Mouse (Mus musculus): ENCODE measurements at regions not wholly inside any gene's neighbourhood (a gene's known extent, or its start where the extent isn't known, plus 50 kb on each side); places are given as distances from the start of the nearest gene placed in this dataset.

GRCm38 (mm10) chr11:17324651-17325050 lies 67.3 kb downstream of the C1d start:
- no peak for DNase-seq (ENCODE audit: low spot score)

- no peak for DNase-seq (ENCODE audit: low spot score)
Measured at GRCm38 (mm10) chr11:17325731-17326646, 68.6 kb downstream of the C1d start.

- no peak for DNase-seq (ENCODE audit: low spot score)
Measured at GRCm38 (mm10) chr11:17326695-17327094, 69.3 kb downstream of the C1d start.

- DNase-seq (ENCODE audit: low spot score): no peak
Measured at GRCm38 (mm10) chr11:17351476-17351875, 94.1 kb downstream of the C1d start.

- DNase-seq (ENCODE audit: low spot score): no peak
Measured at GRCm38 (mm10) chr11:17352148-17353130, 95.1 kb downstream of the C1d start.

GRCm38 (mm10) chr11:17359698-17360254 lies 102.4 kb downstream of the C1d start:
- DNase-seq (ENCODE audit: low spot score): no peak

- DNase-seq (ENCODE audit: low spot score): no peak
Measured at GRCm38 (mm10) chr11:17377859-17378258, 120.5 kb downstream of the C1d start.

GRCm38 (mm10) chr11:17386756-17387155 lies 129.4 kb downstream of the C1d start:
- DNase-seq (ENCODE audit: low spot score): no peak

GRCm38 (mm10) chr11:17393832-17394231 lies 136.5 kb downstream of the C1d start:
- DNase-seq (ENCODE audit: low spot score): no peak

GRCm38 (mm10) chr11:17414531-17414930 lies 157.2 kb downstream of the C1d start:
- no peak for DNase-seq (ENCODE audit: low spot score)

- no peak for DNase-seq (ENCODE audit: low spot score)
Measured at GRCm38 (mm10) chr11:17415144-17415543, 157.8 kb downstream of the C1d start.

- DNase-seq (ENCODE audit: low spot score): no peak
Measured at GRCm38 (mm10) chr11:17417656-17418289, 160.4 kb downstream of the C1d start.

- no peak for DNase-seq (ENCODE audit: low spot score)
Measured at GRCm38 (mm10) chr11:17442133-17442532, 184.8 kb downstream of the C1d start.

- no peak for DNase-seq (ENCODE audit: low spot score)
Measured at GRCm38 (mm10) chr11:17449289-17449688, 191.9 kb downstream of the C1d start.

GRCm38 (mm10) chr11:17450360-17451045 lies 193.1 kb downstream of the C1d start:
- DNase-seq (ENCODE audit: low spot score): no peak

GRCm38 (mm10) chr11:17451451-17451850 lies 194.1 kb downstream of the C1d start:
- DNase-seq (ENCODE audit: low spot score): no peak

GRCm38 (mm10) chr11:17453530-17453929 lies 196.2 kb downstream of the C1d start:
- no peak for DNase-seq (ENCODE audit: low spot score)

- DNase-seq (ENCODE audit: low spot score): no peak
Measured at GRCm38 (mm10) chr11:17458946-17459345, 201.6 kb downstream of the C1d start.

GRCm38 (mm10) chr11:17460024-17460919 lies 202.9 kb downstream of the C1d start:
- DNase-seq (ENCODE audit: low spot score): peak; percentile 23

- no peak for DNase-seq (ENCODE audit: low spot score)
Measured at GRCm38 (mm10) chr11:17460920-17461279, 203.5 kb downstream of the C1d start.
